Mouse (Mus musculus) heart, postnatal 36 days (tissue): ENCODE measurements around the gene Kpna4. TPM values are rescaled to one million over a fixed set of nuclear protein-coding genes. Genes with fewer than 3 reads are reported as not detected.
"Not testable (repeated sequence)": the region's sequence is repeated elsewhere in the genome, so short reads cannot be mapped to it uniquely, and the experiment has no call there.

Experiments
- DNase-seq, 2 experiments: peaks; one replicate each; pipeline ENCODE4 v3.0.0; 2021 to 2022
- intact Hi-C: fragments of 180-260 bp; cut with DNase I; formaldehyde crosslinking; loops from one replicate; pipeline ENCODE4 v1.15.1; 2025
- total RNA-seq, 2 experiments: library from RNA; stranded (reverse); gene quantifications; 2 replicates each; pipeline ENCODE4 v1.2.3; 2021

Kpna4 gene
- total RNA-seq, 2 experiments from 2014 or later: 86.3 to 95.6 TPM

- DNase-seq: no peak
Measured at GRCm38 (mm10) chr3:69020285-69020684, 106.6 kb downstream of the Kpna4 start.

GRCm38 (mm10) chr3:69018635-69019034 is 108.3 kb downstream of the Kpna4 start:
- DNase-seq, intact Hi-C loops: not testable (repeated sequence)

More at GRCm38 (mm10) chr3:69020285-69020684, 106.6 kb downstream of the Kpna4 start:
- intact Hi-C loops: no loop called here

- intact Hi-C loops: no loop called here
Measured at GRCm38 (mm10) chr3:69017181-69017580, 109.7 kb downstream of the Kpna4 start.

More at GRCm38 (mm10) chr3:69017181-69017580, 109.7 kb downstream of the Kpna4 start:
- DNase-seq: no peak

Other genes starting within 250 kb of the Kpna4 start
- 1 to 10 TPM; 4.8 to 6.0 TPM for gene Ift80, start 122.5 kb downstream of the Kpna4 start, total RNA-seq
- gene Smc4, start 122.4 kb downstream of the Kpna4 start, total RNA-seq: 10 to 100 TPM; 14.4 to 18.8 TPM
- gene Trim59, start 82.4 kb downstream of the Kpna4 start, total RNA-seq: 1 to 10 TPM; 2.4 to 2.7 TPM
- not detected for gene Arl14, start 95.3 kb upstream of the Kpna4 start, total RNA-seq
- 10 to 100 TPM; 23.4 to 26.3 TPM for gene Ppm1l, start 189.7 kb upstream of the Kpna4 start, total RNA-seq